Comparison of ENCODE assay signal across 8 mouse cellular contexts in genomic region chr8:120532517-120533215, GRCm38 (mm10). TPM values are rescaled to one million over a fixed set of nuclear protein-coding genes. Genes with fewer than 3 reads are reported as not detected.
DNase-seq lines count a peak whose midpoint lies in the region; ATAC-seq and TF ChIP-seq lines count a peak whose summit lies in the region.

No protein-coding gene starts in this region.

- H3K36me3 ChIP-seq in hindbrain, embryonic 16.5 days (ENCODE audit: control insufficient read depth, insufficient read depth, low read length), result no peaks in the 10 kb centered on the region
- no peaks in the 10 kb centered on the region for H3K36me3 ChIP-seq in midbrain, postnatal 0 days (ENCODE audit: insufficient read depth, low read length)

- DNase-seq in kidney, postnatal 10 days, result peak; percentile 67
- no peak for DNase-seq in kidney, postnatal 14 days
- DNase-seq in T-cell, adult 2 months (ENCODE audit: low spot score), result peak; percentile 35
- DNase-seq in midbrain, postnatal 0 days (ENCODE audit: low spot score), result peak; percentile 50
- peak; percentile 50 for DNase-seq in yolk sac, embryonic 10.5 days (ENCODE audit: low spot score)
- DNase-seq in layer of hippocampus, adult 9-11 months, result no peak
- DNase-seq in gastrocnemius, postnatal 10 days, result no peak

- peak overlapping the region; percentile 38 for H3K9ac ChIP-seq in hindbrain, embryonic 16.5 days (ENCODE audit: low read depth, low read length)
- H3K9ac ChIP-seq in midbrain, postnatal 0 days (replicated peaks; ENCODE audit: low read length, poor library complexity, severe bottlenecking), result no peak overlapping the region

- ATAC-seq in hindbrain, embryonic 16.5 days, result 0 out of 2 replicates have a peak, but pooled peaks have one; percentile 34
- no peak for ATAC-seq in midbrain, postnatal 0 days (ENCODE audit: low FRiP score)

- H3K27me3 ChIP-seq in hindbrain, embryonic 16.5 days (replicated peaks; ENCODE audit: control insufficient read depth, insufficient read depth, low read length), result no peaks in the 10 kb centered on the region
- no peaks in the 10 kb centered on the region for H3K27me3 ChIP-seq in midbrain, postnatal 0 days (ENCODE audit: insufficient read depth, low read length)

- peak overlapping the region; percentile 43 for H3K4me2 ChIP-seq in hindbrain, embryonic 16.5 days (ENCODE audit: low read length)
- peak overlapping the region; percentile 33; the same call in 1 of the 2 replicates for H3K4me2 ChIP-seq in midbrain, postnatal 0 days (ENCODE audit: low read depth, low read length, poor library complexity, severe bottlenecking)

- 5% methylated on average over 24 of the region's 29 CpGs for WGBS in hindbrain, embryonic 16.5 days
- 7% methylated on average over 29 of the region's 29 CpGs for WGBS in midbrain, postnatal 0 days

- H3K27ac ChIP-seq in hindbrain, embryonic 16.5 days (ENCODE audit: low read depth, low read length), result peak overlapping the region; percentile 56
- H3K27ac ChIP-seq in midbrain, postnatal 0 days (ENCODE audit: low read depth, low read length), result peak overlapping the region; percentile 18

- H3K4me1 ChIP-seq in hindbrain, embryonic 16.5 days (ENCODE audit: control insufficient read depth, insufficient read depth, low read depth, low read length), result peaks cover 67% of the 10 kb centered on the region
- peaks cover 30% of the 10 kb centered on the region; the same call in 1 of the 2 replicates for H3K4me1 ChIP-seq in midbrain, postnatal 0 days (ENCODE audit: insufficient read depth, low read length)

- no peak for TF ChIP-seq CTCF in midbrain, postnatal 0 days (IDR thresholded peaks at IDR 0.05)

- H3K9me3 ChIP-seq in hindbrain, embryonic 16.5 days (ENCODE audit: control insufficient read depth, low read length), result no peaks in the 10 kb centered on the region
- H3K9me3 ChIP-seq in midbrain, postnatal 0 days (ENCODE audit: low read length), result no peaks in the 10 kb centered on the region

- no peak overlapping the region for H3K4me3 ChIP-seq in hindbrain, embryonic 16.5 days (ENCODE audit: low read length)
- no peak overlapping the region for H3K4me3 ChIP-seq in midbrain, postnatal 0 days (ENCODE audit: low read depth, low read length)

RNA-seq across cellular contexts. Expression of gene Gins2, which starts 56.4 kb away (rescaled TPM):
- 20.6 and 22.0 TPM in 2 replicates for polyA plus RNA-seq in hindbrain, embryonic 16.5 days (2015; fragmentation: Nextera tagmentation; extraction: Ambion mirVana)
- 5.8 and 18.1 TPM in 2 replicates for total RNA-seq in midbrain, postnatal 0 days (2014; rRNA removed)
- polyA plus RNA-seq in midbrain, postnatal 0 days (2015; fragmentation: Nextera tagmentation; extraction: Ambion mirVana), result 8.4 and 11.3 TPM in 2 replicates
- total RNA-seq in gastrocnemius, postnatal 10 days (2021), result 1 to 10 TPM; 8.6 to 9.1 TPM

Comparison
In these comparisons a context has a peak if more than half of its experiments do, and no peak if none do; other contexts are left out.
1. DNase-seq: peak in kidney, postnatal 10 days (single experiment), T-cell, adult 2 months (single experiment), midbrain, postnatal 0 days (single experiment) and yolk sac, embryonic 10.5 days (single experiment); none in kidney, postnatal 14 days (single experiment), layer of hippocampus, adult 9-11 months (single experiment) and gastrocnemius, postnatal 10 days (single experiment).